Mouse (Mus musculus) heart, embryonic 10.5 days (tissue): ENCODE data around the gene Wdfy1. TPM values are rescaled to one million over a fixed set of nuclear protein-coding genes. Genes with fewer than 3 reads are reported as not detected.
A peak's percentile ranks its signal among the peaks of the same experiment; 100 is the strongest.

Experiments
- DNase-seq: peaks from one replicate; pipeline ENCODE4 v3.0.0-alpha.2; 2017; ENCODE audit warnings: low spot score
- H3K27ac ChIP-seq: fragments of 300-500 bp; sonication (generic); 2 replicates; pipeline ENCODE4 v1.5.1; 2016; ENCODE audit warnings: mild to moderate bottlenecking
- H3K27me3 ChIP-seq: fragments of 300-500 bp; sonication (generic); 2 replicates; pipeline ENCODE4 v1.6.1; 2016; ENCODE audit warnings: mild to moderate bottlenecking; ENCODE audit not compliant: poor library complexity, insufficient read depth, severe bottlenecking
- H3K36me3 ChIP-seq: fragments of 300-500 bp; sonication (generic); 2 replicates; pipeline ENCODE4 v1.6.1; 2016; ENCODE audit warnings: mild to moderate bottlenecking, moderate library complexity
- H3K4me1 ChIP-seq: fragments of 300-500 bp; sonication (generic); 2 replicates; pipeline ENCODE4 v1.6.1; 2016; ENCODE audit warnings: mild to moderate bottlenecking
- H3K4me3 ChIP-seq: fragments of 300-500 bp; sonication (generic); 2 replicates; pipeline ENCODE4 v1.5.1; 2016; ENCODE audit warnings: mild to moderate bottlenecking, moderate library complexity
- H3K9me3 ChIP-seq: fragments of 300-500 bp; sonication (generic); 2 replicates; pipeline ENCODE4 v1.6.1; 2016; ENCODE audit warnings: mild to moderate bottlenecking, moderate library complexity
- WGBS: fragments of 180-500 bp; shearing (Covaris S2); methylation state at CpG from one replicate; pipeline ENCODE4 v1.1.7; 2016; 5-methylcytosine and 5-hydroxymethylcytosine counted together
- polyA plus RNA-seq: library from polyadenylated mRNA; unstranded; fragments of >200 nt; fragmentation: Nextera tagmentation; extraction: Ambion mirVana; gene quantifications from 2 replicates; pipeline ENCODE4 v1.2.1, GENCODE M21; 2016

The Wdfy1 gene
- polyA plus RNA-seq, 1 experiment from 2014 or later, result 25.1 TPM

GRCm38 (mm10) chr1:79778011-79778410, 2.1 kb upstream of the Wdfy1 start:
- peaks cover 52% of the 10 kb centered on the region for H3K36me3 ChIP-seq
- no peaks in the 10 kb centered on the region for H3K27me3 ChIP-seq
- H3K4me3 ChIP-seq, result no peak overlapping the region
- no peak for DNase-seq
- H3K9me3 ChIP-seq, result no peaks in the 10 kb centered on the region
- 81% methylated on average over 11 of the region's 11 CpGs for WGBS
- no peak overlapping the region for H3K27ac ChIP-seq
- 0 out of 2 replicates have a peak, but pooled peaks cover 2% of the 10 kb centered on the region for H3K4me1 ChIP-seq

- Histone ChIP-seq H3K9me3 (no peaks in the 10 kb centered on the region), H3K4me3 (no peak overlapping the region), H3K27ac (no peak overlapping the region), H3K27me3 (no peaks in the 10 kb centered on the region), H3K4me1 (0 out of 2 replicates have a peak, but pooled peaks cover 2% of the 10 kb centered on the region), H3K36me3 (peaks cover 16% of the 10 kb centered on the region)
- DNase-seq, result no peak
- WGBS, result 73% methylated on average over 4 of the region's 4 CpGs
Measured at GRCm38 (mm10) chr1:79774164-79774780, 1.7 kb downstream of the Wdfy1 start.

- 51% methylated on average over 1 of the region's 1 CpGs for WGBS
- Histone ChIP-seq H3K9me3 (no peaks in the 10 kb centered on the region), H3K4me3 (no peak overlapping the region), H3K4me1 (no peaks in the 10 kb centered on the region), H3K27me3 (no peaks in the 10 kb centered on the region), H3K36me3 (no peaks in the 10 kb centered on the region), H3K27ac (no peak overlapping the region)
- DNase-seq, result no peak
Measured at GRCm38 (mm10) chr1:79768231-79768630, 7.7 kb downstream of the Wdfy1 start.

DNA sequence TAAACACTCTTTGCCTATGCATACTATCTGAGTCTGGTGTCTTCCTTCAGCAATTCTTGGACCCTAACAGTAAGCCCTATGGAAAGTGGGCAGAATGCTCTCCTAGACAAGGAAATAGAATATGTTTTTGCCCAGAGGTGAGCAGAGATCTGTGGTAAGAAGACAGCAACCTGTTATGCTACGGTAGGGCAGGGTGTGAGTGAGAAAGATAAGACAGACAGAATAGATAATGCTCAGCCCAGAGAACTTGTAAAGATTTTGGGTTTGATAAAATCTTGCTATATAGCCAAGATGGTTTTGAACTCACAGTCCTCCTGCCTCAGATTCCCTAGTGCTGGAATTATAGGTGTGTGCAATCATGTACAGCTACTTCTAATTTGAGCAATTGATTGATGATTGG, 11.5 kb downstream of the Wdfy1 start:
- H3K4me1 ChIP-seq, result peaks cover 10% of the 10 kb centered on the region
- no peaks in the 10 kb centered on the region for H3K9me3 ChIP-seq
- H3K36me3 ChIP-seq, result no peaks in the 10 kb centered on the region
- WGBS, result 86% methylated on average over 1 of the region's 1 CpGs
- DNase-seq, result no peak
- no peak overlapping the region for H3K27ac ChIP-seq
- H3K4me3 ChIP-seq, result no peak overlapping the region
- no peaks in the 10 kb centered on the region for H3K27me3 ChIP-seq

DNA sequence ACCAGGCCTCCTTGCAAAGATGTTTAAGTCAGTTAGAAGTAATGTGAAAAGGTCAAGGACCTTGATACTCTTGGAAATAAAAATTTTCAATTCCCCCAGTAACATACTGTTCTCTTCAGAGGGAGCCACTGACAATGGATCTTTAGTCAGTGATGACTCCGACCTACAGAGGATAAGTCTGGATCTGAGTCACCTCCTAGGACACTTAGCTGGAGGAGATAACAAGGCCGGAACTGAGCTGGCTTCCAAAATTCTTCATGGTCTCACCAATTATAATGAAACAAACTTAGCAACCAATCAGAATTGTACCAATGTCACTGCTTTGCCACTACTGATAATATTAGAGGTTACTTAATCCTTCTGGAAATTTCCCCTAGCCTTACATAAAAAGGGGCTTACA, 11.9 kb downstream of the Wdfy1 start:
- no peak for DNase-seq
- Histone ChIP-seq H3K27ac (no peak overlapping the region), H3K4me1 (peaks cover 10% of the 10 kb centered on the region), H3K9me3 (no peaks in the 10 kb centered on the region), H3K4me3 (no peak overlapping the region), H3K27me3 (no peaks in the 10 kb centered on the region), H3K36me3 (no peaks in the 10 kb centered on the region)
- WGBS, result 61% methylated on average over 2 of the region's 2 CpGs

DNA sequence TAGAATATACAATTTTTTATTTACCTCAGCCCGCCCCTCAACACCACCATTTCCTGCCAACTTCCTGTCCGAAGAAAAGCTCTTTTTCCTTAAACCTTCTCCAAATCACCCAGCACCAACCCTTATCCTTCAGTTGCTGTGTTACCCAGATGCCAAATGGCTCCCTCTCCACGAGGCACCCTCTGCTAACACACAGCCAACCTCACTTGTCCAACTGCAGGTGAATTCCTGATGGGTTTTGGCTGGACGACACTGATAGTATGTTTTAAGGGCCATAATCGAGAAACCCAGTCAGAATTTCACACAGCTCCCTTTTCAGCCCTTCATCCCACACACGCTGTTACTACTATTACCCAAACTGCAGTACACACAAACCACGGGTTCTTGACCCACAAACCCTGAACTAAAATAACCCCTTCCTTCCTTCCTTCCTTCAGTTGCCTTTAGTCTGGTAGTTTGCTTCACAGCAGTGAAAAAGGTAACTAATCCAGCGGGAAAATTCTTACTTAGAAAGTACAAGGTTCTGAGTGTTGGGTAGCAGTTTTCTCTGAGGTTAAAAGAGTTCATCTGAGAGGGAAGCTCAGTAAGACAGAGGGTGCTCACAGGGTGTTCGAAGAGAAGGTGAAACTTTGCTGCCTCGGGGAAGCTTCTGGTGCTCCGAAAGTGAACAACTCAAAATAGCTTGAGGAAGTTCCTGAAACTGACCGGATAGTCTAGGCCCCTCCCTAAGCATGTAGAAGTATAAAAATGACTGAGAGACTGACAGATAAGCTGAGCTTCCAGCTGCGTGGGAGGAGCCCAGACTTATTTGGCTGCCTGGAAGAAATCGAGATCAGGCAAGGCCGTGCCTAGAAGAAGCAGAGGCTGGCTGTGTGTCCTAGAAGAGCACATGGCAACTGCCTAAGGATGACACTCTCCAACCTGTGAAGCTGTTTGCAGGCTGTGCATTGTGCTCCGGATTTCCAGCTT, 13.4 kb downstream of the Wdfy1 start:
- no peak for DNase-seq
- Histone ChIP-seq H3K4me3 (peak overlapping the region; percentile 90), H3K27me3 (no peaks in the 10 kb centered on the region), H3K9me3 (no peaks in the 10 kb centered on the region), H3K36me3 (no peaks in the 10 kb centered on the region), H3K27ac (peak overlapping the region; percentile 64), H3K4me1 (peaks cover 11% of the 10 kb centered on the region)
- 58% methylated on average over 16 of the region's 16 CpGs for WGBS

DNA sequence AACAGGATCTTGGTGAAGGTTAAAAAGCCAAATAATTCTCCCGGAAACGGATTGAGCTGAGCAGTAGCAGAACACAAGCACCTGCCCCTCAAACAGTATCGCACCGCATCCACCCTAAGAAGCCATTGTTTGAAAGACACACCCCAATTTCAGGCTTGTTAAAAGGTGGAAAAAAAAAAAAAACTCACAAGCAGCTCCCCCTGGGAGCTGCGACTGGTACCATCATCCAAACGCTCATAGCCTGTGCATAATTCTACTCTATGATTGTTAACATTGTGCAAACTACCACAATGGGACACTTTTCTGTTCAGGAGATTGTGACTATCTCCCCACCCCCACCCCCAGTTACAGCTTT, 14.0 kb downstream of the Wdfy1 start:
- DNase-seq, result no peak
- Histone ChIP-seq H3K4me3 (peak overlapping the region; percentile 90), H3K4me1 (peaks cover 18% of the 10 kb centered on the region), H3K36me3 (no peaks in the 10 kb centered on the region), H3K27ac (peak overlapping the region; percentile 64), H3K27me3 (no peaks in the 10 kb centered on the region), H3K9me3 (no peaks in the 10 kb centered on the region)
- 2% methylated on average over 6 of the region's 6 CpGs for WGBS

DNA sequence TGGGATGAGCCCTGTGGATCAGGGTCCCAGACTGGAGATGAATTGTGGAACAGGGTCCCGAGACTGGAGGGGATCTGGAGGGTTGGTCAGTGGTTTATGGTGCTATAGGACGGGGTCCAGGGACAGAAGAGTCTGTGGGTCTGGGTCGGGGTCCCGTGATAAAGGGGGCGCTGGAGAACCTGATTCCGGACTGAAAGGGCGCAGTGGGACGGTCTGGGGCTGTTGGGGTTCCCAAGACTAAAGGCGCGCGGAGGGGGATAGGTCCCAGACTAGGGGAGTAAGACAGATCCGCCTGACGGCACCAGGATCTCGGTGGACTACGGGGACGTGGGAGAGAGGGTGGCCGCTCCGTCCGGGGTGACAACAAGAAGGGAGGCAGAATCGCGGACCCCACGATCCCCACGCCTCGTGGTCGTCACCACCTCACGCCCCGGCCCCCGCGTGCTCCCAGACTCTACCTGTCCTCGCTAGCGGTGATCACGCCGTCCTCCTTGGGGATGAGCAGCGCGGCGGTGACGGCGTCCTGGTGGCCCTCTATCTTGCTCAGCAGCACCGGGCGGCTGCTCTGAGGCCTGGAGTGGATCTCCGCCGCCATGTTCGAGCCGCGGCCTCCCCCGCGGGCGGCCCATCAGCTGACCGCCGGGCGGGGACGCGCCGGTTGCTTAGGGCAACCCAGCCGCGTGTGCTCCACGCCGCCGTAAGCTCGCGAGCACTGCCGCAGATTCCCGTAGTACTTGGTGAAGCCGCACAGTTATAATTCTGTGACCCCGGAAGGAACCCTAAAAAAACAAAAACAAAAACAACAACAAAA, 14.6 kb downstream of the Wdfy1 start:
- DNase-seq, result peak; percentile 92
- Histone ChIP-seq H3K9me3 (no peaks in the 10 kb centered on the region), H3K27me3 (no peaks in the 10 kb centered on the region), H3K4me1 (peaks cover 20% of the 10 kb centered on the region), H3K36me3 (no peaks in the 10 kb centered on the region), H3K27ac (peak overlapping the region; percentile 90), H3K4me3 (peak overlapping the region; percentile 90)
- WGBS, result under 1% methylated on average over 64 of the region's 65 CpGs

DNA sequence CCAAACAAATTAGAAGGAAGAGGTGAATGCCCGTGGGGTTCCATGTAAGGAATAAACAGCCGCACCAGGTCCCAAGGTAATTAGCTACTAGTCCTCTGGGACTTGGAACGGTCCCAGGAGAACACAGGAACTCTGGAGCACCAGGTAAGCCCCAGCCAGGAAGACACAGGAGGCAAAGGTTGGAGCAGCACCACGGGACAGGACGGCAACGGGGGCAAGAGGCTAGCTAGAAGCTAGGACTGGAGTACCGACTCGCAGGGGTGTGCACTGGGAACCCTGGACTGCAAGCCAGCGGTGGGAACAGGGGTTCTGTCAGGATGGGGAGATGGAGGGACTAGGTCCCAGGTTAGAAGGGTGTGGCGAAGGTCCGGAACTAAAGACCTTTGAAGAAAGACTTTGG, 15.3 kb downstream of the Wdfy1 start:
- Histone ChIP-seq H3K9me3 (no peaks in the 10 kb centered on the region), H3K36me3 (no peaks in the 10 kb centered on the region), H3K27me3 (no peaks in the 10 kb centered on the region), H3K4me1 (peaks cover 20% of the 10 kb centered on the region), H3K4me3 (peak overlapping the region; percentile 90), H3K27ac (peak overlapping the region; percentile 90)
- peak; percentile 79 for DNase-seq
- WGBS, result 10% methylated on average over 11 of the region's 11 CpGs

DNA sequence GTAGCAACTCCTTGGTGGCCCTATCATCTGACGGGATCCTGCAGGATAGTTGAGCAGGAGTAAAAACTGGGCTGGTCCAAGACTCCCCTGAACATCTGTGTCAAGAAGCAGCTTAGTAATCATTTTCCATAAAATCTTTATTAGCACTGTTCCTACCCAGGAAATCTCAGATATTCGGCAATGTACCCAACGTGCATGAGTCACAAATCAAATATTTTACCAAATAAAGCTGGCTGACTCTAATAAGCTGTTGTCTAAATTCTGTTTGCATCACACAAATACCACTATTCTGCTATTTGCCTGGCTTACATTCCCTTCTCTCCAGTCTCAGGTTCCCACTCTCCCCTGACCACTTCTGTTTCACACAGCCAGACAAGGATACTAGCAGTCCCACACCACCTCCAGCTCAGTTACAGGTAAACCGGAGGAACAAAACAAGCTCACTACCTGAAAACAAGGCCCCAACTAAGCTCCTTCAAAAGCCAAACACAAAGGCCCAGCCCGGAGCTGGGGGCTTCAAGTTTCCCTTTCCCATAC, 16.4 kb downstream of the Wdfy1 start:
- Histone ChIP-seq H3K4me1 (peaks cover 20% of the 10 kb centered on the region), H3K27me3 (no peaks in the 10 kb centered on the region), H3K36me3 (no peaks in the 10 kb centered on the region), H3K27ac (no peak overlapping the region), H3K9me3 (no peaks in the 10 kb centered on the region), H3K4me3 (no peak overlapping the region)
- WGBS, result 81% methylated on average over 5 of the region's 5 CpGs
- DNase-seq, result no peak

GRCm38 (mm10) chr1:79759006-79759405, 16.9 kb downstream of the Wdfy1 start:
- no peak overlapping the region for H3K27ac ChIP-seq
- peaks cover 24% of the 10 kb centered on the region for H3K4me1 ChIP-seq

DNA sequence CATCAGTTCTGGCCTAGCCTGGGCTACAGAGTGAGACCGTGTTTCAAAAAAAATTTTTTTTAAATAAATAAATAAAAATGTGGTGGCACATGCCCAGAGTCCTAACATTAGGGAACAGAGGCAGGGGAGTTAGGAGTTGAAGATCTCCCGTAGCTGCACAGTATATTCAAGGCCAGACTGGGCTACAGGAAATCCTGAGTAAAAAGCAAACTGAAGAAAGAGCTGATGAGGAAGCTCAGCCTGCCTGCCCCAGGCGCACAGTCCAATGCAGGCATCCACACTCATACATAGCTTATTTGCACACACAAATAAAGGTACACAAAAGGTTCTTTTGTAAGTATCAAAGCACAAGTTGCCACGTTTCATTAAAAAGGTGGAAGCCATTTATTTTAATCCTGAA, 18.3 kb downstream of the Wdfy1 start:
- Histone ChIP-seq H3K4me1 (peaks cover 25% of the 10 kb centered on the region), H3K4me3 (no peak overlapping the region), H3K36me3 (no peaks in the 10 kb centered on the region), H3K9me3 (no peaks in the 10 kb centered on the region), H3K27ac (no peak overlapping the region), H3K27me3 (no peaks in the 10 kb centered on the region)
- DNase-seq, result no peak
- WGBS, result 78% methylated on average over 4 of the region's 4 CpGs

More at GRCm38 (mm10) chr1:79759006-79759405, 16.9 kb downstream of the Wdfy1 start:
- no peak for DNase-seq
- Histone ChIP-seq H3K9me3 (no peaks in the 10 kb centered on the region), H3K27me3 (no peaks in the 10 kb centered on the region), H3K4me3 (no peak overlapping the region), H3K36me3 (no peaks in the 10 kb centered on the region)
- 68% methylated on average over 2 of the region's 2 CpGs for WGBS
